Mouse (Mus musculus) lung, embryonic 14.5 days (tissue): Measurements from ENCODE around the gene Sds. TPM values are rescaled to one million over a fixed set of nuclear protein-coding genes. Genes with fewer than 3 reads are reported as not detected.
A peak's percentile ranks its signal among the peaks of the same experiment; 100 is the strongest.

Experiments used
- ATAC-seq: fragments of 200-750 bp; cut with Nextera tagmentation; 2 replicates; pipeline ENCODE4 v1.8.0; 2017; ENCODE audit warnings: mild to moderate bottlenecking, moderate TSS enrichment, moderate library complexity; ENCODE audit not compliant: insufficient read depth
- DNase-seq: peaks from one replicate; pipeline ENCODE4 v3.0.0-alpha.2; 2015
- H3K27ac ChIP-seq: fragments of 300-500 bp; sonication (generic); 2 replicates; pipeline ENCODE4 v1.5.1; 2014; ENCODE audit warnings: low read depth, mild to moderate bottlenecking, moderate library complexity
- H3K27me3 ChIP-seq: fragments of 300-500 bp; sonication (generic); 2 replicates; pipeline ENCODE4 v1.6.1; 2014; ENCODE audit warnings: low read length, control low read depth; ENCODE audit not compliant: insufficient read depth
- H3K36me3 ChIP-seq: fragments of 300-500 bp; sonication (generic); 2 replicates; pipeline ENCODE4 v1.6.1; 2014; ENCODE audit warnings: control low read depth; ENCODE audit not compliant: insufficient read depth
- H3K4me1 ChIP-seq: fragments of 300-500 bp; sonication (generic); 2 replicates; pipeline ENCODE4 v1.6.1; 2014; ENCODE audit warnings: antibody characterized with exemption, control low read depth; ENCODE audit not compliant: insufficient read depth
- H3K4me2 ChIP-seq: fragments of 300-500 bp; sonication (generic); 2 replicates; pipeline ENCODE4 v1.6.1; 2014; ENCODE audit warnings: mild to moderate bottlenecking
- H3K4me3 ChIP-seq: fragments of 300-500 bp; sonication (generic); 2 replicates; pipeline ENCODE4 v1.5.1; 2014; ENCODE audit warnings: low read depth, low read length
- H3K9ac ChIP-seq: fragments of 300-500 bp; sonication (generic); 2 replicates; pipeline ENCODE4 v1.6.1; 2014
- H3K9me3 ChIP-seq: fragments of 300-500 bp; sonication (generic); 2 replicates; pipeline ENCODE4 v1.6.1; 2016; ENCODE audit warnings: low read depth, low read length, control low read depth
- CTCF ChIP-seq: IDR thresholded peaks from 2 replicates; pipeline ENCODE4 v1.5.1; 2016; ENCODE audit warnings: antibody characterized with exemption, low read depth
- WGBS: fragments of 180-500 bp; shearing (Covaris S2); extraction: QIAGEN DNeasy Blood & Tissue Kit; methylation state at CpG from one replicate; pipeline ENCODE4 v1.1.7; 2014; 5-methylcytosine and 5-hydroxymethylcytosine counted together
- polyA plus RNA-seq: library from polyadenylated mRNA; unstranded; fragments of >200 nt; fragmentation: Nextera tagmentation; extraction: Ambion mirVana; gene quantifications from 2 replicates; pipeline ENCODE4 v1.2.1, GENCODE M21; 2014

Gene Sds
- polyA plus RNA-seq, 1 experiment from 2014 or later = not detected

- H3K9me3 ChIP-seq = no peaks in the 10 kb centered on the region
- no peak for DNase-seq
- WGBS = 53% methylated on average over 9 of the region's 9 CpGs
- peak overlapping the region; percentile 98 for H3K4me2 ChIP-seq
- peaks cover 10% of the 10 kb centered on the region; the same call in 1 of the 2 replicates for H3K4me1 ChIP-seq
- H3K4me3 ChIP-seq = peak overlapping the region; percentile 93
- H3K27ac ChIP-seq = no peak overlapping the region
- no peak for TF ChIP-seq CTCF
- H3K27me3 ChIP-seq = no peaks in the 10 kb centered on the region
- no peak for ATAC-seq
- H3K9ac ChIP-seq = peak overlapping the region; percentile 87; the same call in 1 of the 2 replicates
- H3K36me3 ChIP-seq = no peaks in the 10 kb centered on the region
These were observed 25.9 kb downstream of the Sds start for GRCm38 (mm10) chr5:120502147-120502621.

DNA sequence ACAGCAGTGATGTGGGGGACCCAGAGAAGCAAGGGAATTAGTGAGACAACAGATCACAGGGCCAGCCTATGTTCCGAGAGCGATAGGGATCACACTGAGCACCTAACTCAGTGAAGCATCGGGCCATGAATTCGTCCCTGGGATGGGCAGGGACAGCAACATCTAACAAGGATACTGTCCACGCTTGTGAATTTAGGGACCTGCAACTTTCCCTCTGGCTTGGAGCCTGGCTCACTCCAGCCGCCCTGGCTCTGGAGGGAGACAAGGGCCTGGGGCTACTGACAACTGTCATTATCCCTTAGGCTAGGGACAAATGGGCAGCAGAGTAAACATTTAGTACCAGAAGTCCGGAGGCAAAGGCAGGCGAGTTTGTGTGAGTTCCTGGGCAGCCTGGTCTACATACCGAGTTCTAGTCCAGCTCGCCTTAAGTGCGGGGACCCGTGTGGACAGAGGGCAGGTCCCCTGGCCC lies 26.4 kb downstream of the Sds start:
- no peaks in the 10 kb centered on the region for H3K27me3 ChIP-seq
- TF ChIP-seq CTCF = no peak
- 6% methylated on average over 12 of the region's 12 CpGs for WGBS
- H3K4me3 ChIP-seq = peak overlapping the region; percentile 93
- H3K9me3 ChIP-seq = no peaks in the 10 kb centered on the region
- ATAC-seq (peak; percentile 6; the same call in 1 of the 2 replicates), DNase-seq (no peak)
- peak overlapping the region; percentile 98 for H3K4me2 ChIP-seq
- no peak overlapping the region for H3K27ac ChIP-seq
- H3K9ac ChIP-seq = peak overlapping the region; percentile 87
- H3K36me3 ChIP-seq = no peaks in the 10 kb centered on the region
- peaks cover 10% of the 10 kb centered on the region; the same call in 1 of the 2 replicates for H3K4me1 ChIP-seq

DNA sequence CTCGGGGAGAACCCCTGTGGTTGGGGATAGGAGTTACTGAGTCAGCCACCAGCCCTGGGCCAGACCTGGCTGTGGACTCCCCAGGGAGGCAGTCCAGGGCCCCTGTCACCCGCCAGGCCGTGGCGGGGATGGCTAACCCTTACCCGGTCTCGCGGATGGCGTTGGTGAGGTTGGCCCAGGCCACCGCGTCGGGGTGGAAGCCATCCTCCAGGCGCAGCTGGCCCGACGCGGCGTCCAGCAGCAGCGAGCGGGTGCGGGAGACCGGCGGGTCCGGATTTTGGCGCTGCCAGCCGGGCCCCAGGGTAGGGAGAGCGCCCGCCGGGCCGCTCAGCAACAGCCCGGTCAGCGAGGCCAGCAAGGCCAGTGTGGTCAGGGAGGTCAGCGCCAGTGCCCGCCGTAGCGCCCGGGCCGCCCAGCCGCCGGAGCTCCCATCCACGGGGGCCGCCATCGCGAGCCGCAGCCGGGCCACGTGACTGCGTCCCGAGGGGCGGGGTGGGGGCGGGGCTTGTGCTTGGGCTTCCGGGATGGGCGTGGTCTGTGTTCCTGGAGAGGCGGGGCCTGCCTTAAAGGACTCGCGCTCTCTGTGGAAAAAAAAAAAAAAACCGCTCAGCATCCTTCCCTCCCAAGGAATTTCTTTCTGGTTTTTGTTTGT lies 26.9 kb downstream of the Sds start, which contains the start of gene Plbd2:
Plbd2 (minus strand) TSS at position 482 of the 652 bp plus-strand sequence.
- peaks cover 10% of the 10 kb centered on the region; the same call in 1 of the 2 replicates for H3K4me1 ChIP-seq
- under 1% methylated on average over 55 of the region's 55 CpGs for WGBS
- no peaks in the 10 kb centered on the region for H3K9me3 ChIP-seq
- H3K36me3 ChIP-seq = no peaks in the 10 kb centered on the region
- H3K9ac ChIP-seq = peak within 1 kb of the TSS; percentile 87
- peak within 1 kb of the TSS; percentile 98 for H3K4me2 ChIP-seq
- H3K27ac ChIP-seq = no peak within 1 kb of the TSS
- no peaks in the 10 kb centered on the region for H3K27me3 ChIP-seq
- DNase-seq (peak; percentile 96), ATAC-seq (peak; percentile 69)
- peak within 1 kb of the TSS; percentile 93 for H3K4me3 ChIP-seq
- TF ChIP-seq CTCF = no peak

- no peaks in the 10 kb centered on the region for H3K27me3 ChIP-seq
- H3K4me2 ChIP-seq = peak overlapping the region; percentile 36; the same call in 1 of the 2 replicates
- TF ChIP-seq CTCF = peak; percentile 96
- no peak overlapping the region for H3K9ac ChIP-seq
- peak; percentile 85 for DNase-seq
- H3K4me1 ChIP-seq = peaks cover 10% of the 10 kb centered on the region; the same call in 1 of the 2 replicates
- 0 out of 2 replicates have a peak, but pooled peaks have one; percentile 6 for ATAC-seq
- 20% methylated on average over 16 of the region's 16 CpGs for WGBS
- H3K9me3 ChIP-seq = no peaks in the 10 kb centered on the region
- no peak overlapping the region for H3K4me3 ChIP-seq
- H3K36me3 ChIP-seq = no peaks in the 10 kb centered on the region
- H3K27ac ChIP-seq = no peak overlapping the region
These were observed 29.0 kb downstream of the Sds start for GRCm38 (mm10) chr5:120505368-120505767.

DNA sequence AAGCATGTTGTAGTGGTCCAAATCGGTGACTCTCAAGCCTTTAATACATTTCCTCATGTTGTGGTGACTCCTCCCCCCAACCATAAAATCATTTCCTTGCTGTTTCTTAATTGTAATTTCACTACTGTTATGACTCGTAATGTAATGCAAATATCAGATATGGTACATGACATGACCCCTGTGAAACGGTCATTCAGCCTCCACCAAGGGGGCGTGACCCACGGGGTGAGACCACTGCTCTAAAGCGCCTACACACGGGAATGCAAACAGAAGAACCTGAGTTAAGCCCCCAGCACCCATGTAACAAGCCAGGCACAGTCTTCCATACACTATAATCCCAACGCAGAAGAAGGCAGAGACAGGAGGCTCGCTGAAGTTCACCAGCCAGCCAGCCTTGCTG lies 29.5 kb downstream of the Sds start:
- DNase-seq = no peak
- Histone ChIP-seq H3K4me1 (peaks cover 13% of the 10 kb centered on the region; the same call in 1 of the 2 replicates), H3K36me3 (no peaks in the 10 kb centered on the region), H3K4me3 (no peak overlapping the region), H3K4me2 (peak overlapping the region; percentile 36; the same call in 1 of the 2 replicates), H3K9ac (no peak overlapping the region), H3K27me3 (no peaks in the 10 kb centered on the region), H3K9me3 (no peaks in the 10 kb centered on the region), H3K27ac (no peak overlapping the region)
- ATAC-seq = no peak
- TF ChIP-seq CTCF = no peak
- 62% methylated on average over 9 of the region's 9 CpGs for WGBS

GRCm38 (mm10) chr5:120506490-120506889 lies 30.2 kb downstream of the Sds start:
- Histone ChIP-seq H3K4me2 (no peak overlapping the region), H3K27me3 (no peaks in the 10 kb centered on the region), H3K9ac (no peak overlapping the region), H3K36me3 (no peaks in the 10 kb centered on the region), H3K27ac (no peak overlapping the region), H3K4me3 (no peak overlapping the region), H3K4me1 (peaks cover 13% of the 10 kb centered on the region; the same call in 1 of the 2 replicates), H3K9me3 (no peaks in the 10 kb centered on the region)
- DNase-seq (peak; percentile 80), ATAC-seq (no peak)
- no peak for TF ChIP-seq CTCF
- WGBS = 38% methylated on average over 9 of the region's 9 CpGs

DNA sequence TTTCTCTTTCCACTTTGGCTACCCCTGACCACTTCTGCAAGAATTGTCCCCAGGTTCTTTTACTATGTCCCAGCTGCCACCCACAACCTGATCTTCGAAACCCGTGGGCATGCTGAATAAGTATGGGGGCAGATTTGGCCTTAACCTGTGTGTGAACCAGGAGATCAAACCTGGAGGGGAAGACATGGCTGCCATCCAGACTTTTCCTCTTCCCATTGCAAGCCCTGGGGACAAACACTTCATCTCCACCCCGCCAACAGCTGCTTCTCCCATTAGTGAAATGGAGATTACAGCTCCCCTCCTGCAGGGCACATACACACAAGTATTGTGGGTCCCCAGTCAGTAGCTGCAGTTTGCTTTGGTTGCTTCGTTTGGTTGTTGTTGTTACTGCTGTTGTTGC lies 31.0 kb downstream of the Sds start:
- H3K9me3 ChIP-seq = no peaks in the 10 kb centered on the region
- no peak overlapping the region for H3K4me3 ChIP-seq
- H3K27me3 ChIP-seq = no peaks in the 10 kb centered on the region
- no peak overlapping the region for H3K9ac ChIP-seq
- ATAC-seq (no peak), DNase-seq (peak; percentile 24)
- H3K4me2 ChIP-seq = no peak overlapping the region
- peaks cover 9% of the 10 kb centered on the region; the same call in 1 of the 2 replicates for H3K4me1 ChIP-seq
- H3K36me3 ChIP-seq = no peaks in the 10 kb centered on the region
- H3K27ac ChIP-seq = no peak overlapping the region
- TF ChIP-seq CTCF = no peak
- 50% methylated on average over 4 of the region's 4 CpGs for WGBS
